Mouse (Mus musculus): ENCODE results near the gene Tbx21. TPM values are rescaled to one million over a fixed set of nuclear protein-coding genes. Genes with fewer than 3 reads are reported as not detected.
A peak's percentile ranks its signal among the peaks of the same experiment; 100 is the strongest.

The Tbx21 gene
- total RNA-seq, 2 experiments from 2014 or later, result 0.32 to 0.40 TPM

- Histone ChIP-seq H3K4me3 (no peak overlapping the region), H3K27ac (no peak overlapping the region)
- intact Hi-C loops (cut with DNase I), result no loop called here
- TF ChIP-seq CTCF (IDR thresholded peaks at IDR 0.05), result no peak
- DNase-seq (ENCODE audit: extremely low spot score in 1 of 2, low spot score in 2 of 2), result no peak
Measured at GRCm38 (mm10) chr11:97103163-97104090, 11.7 kb downstream of the Tbx21 start.

GRCm38 (mm10) chr11:97101722-97102121 is 13.4 kb downstream of the Tbx21 start:
- peak; percentile 26 to 30 for DNase-seq (ENCODE audit: extremely low spot score in 1 of 2, low spot score in 2 of 2)
- Histone ChIP-seq H3K27ac (no peak overlapping the region), H3K4me3 (no peak overlapping the region)
- intact Hi-C loops (cut with DNase I), result loop anchor here (1.0 kb wide), 1 partner anchor 76 kb away; no protein-coding TSS in a partner anchor
- peak; percentile 66 for TF ChIP-seq CTCF (IDR thresholded peaks at IDR 0.05)

- no peak for DNase-seq (ENCODE audit: extremely low spot score in 1 of 2, low spot score in 2 of 2)
- intact Hi-C loops (cut with DNase I), result no loop called here
- H3K4me3 ChIP-seq, result no peak overlapping the region
- no peak overlapping the region for H3K27ac ChIP-seq
- no peak for TF ChIP-seq CTCF (IDR thresholded peaks at IDR 0.05)
Measured at GRCm38 (mm10) chr11:97098791-97099190, 16.3 kb downstream of the Tbx21 start.

- no peak for DNase-seq (ENCODE audit: extremely low spot score in 1 of 2, low spot score in 2 of 2)
- TF ChIP-seq CTCF (IDR thresholded peaks at IDR 0.05), result no peak
- intact Hi-C loops (cut with DNase I), result no loop called here
- H3K4me3 ChIP-seq, result no peak overlapping the region
- H3K27ac ChIP-seq, result no peak overlapping the region
Measured at GRCm38 (mm10) chr11:97094600-97094999, 20.5 kb downstream of the Tbx21 start.

GRCm38 (mm10) chr11:97086365-97086764 is 28.8 kb downstream of the Tbx21 start:
- Histone ChIP-seq H3K27ac (no peak overlapping the region), H3K4me3 (no peak overlapping the region)
- TF ChIP-seq CTCF (IDR thresholded peaks at IDR 0.05), result no peak
- intact Hi-C loops (cut with DNase I), result no loop called here
- no peak for DNase-seq (ENCODE audit: extremely low spot score in 1 of 2, low spot score in 2 of 2)

GRCm38 (mm10) chr11:97084821-97085505 is 30.2 kb downstream of the Tbx21 start:
- H3K27ac ChIP-seq, result no peak overlapping the region
- intact Hi-C loops (cut with DNase I), result no loop called here
- H3K4me3 ChIP-seq, result no peak overlapping the region
- DNase-seq (ENCODE audit: extremely low spot score in 1 of 2, low spot score in 2 of 2), result no peak
- no peak for TF ChIP-seq CTCF (IDR thresholded peaks at IDR 0.05)

GRCm38 (mm10) chr11:97083401-97084140 is 31.6 kb downstream of the Tbx21 start:
- H3K4me3 ChIP-seq, result no peak overlapping the region
- intact Hi-C loops (cut with DNase I), result no loop called here

GRCm38 (mm10) chr11:97082977-97083376 is 32.2 kb downstream of the Tbx21 start:
- peak; percentile 35 to 60 for DNase-seq (ENCODE audit: extremely low spot score in 1 of 2, low spot score in 2 of 2)
- intact Hi-C loops (cut with DNase I), result no loop called here
- TF ChIP-seq CTCF (IDR thresholded peaks at IDR 0.05), result peak; percentile 69
- no peak overlapping the region for H3K4me3 ChIP-seq
- H3K27ac ChIP-seq, result no peak overlapping the region

More at GRCm38 (mm10) chr11:97083401-97084140, 31.6 kb downstream of the Tbx21 start:
- H3K27ac ChIP-seq, result no peak overlapping the region
- no peak for TF ChIP-seq CTCF (IDR thresholded peaks at IDR 0.05)
- peak; percentile 52 to 60 for DNase-seq (ENCODE audit: extremely low spot score in 1 of 2, low spot score in 2 of 2)

GRCm38 (mm10) chr11:97080291-97080690 is 34.8 kb downstream of the Tbx21 start:
- no peak overlapping the region for H3K27ac ChIP-seq
- DNase-seq (ENCODE audit: extremely low spot score in 1 of 2, low spot score in 2 of 2), result no peak
- no peak overlapping the region for H3K4me3 ChIP-seq
- no peak for TF ChIP-seq CTCF (IDR thresholded peaks at IDR 0.05)
- intact Hi-C loops (cut with DNase I), result no loop called here

- Histone ChIP-seq H3K4me3 (no peak overlapping the region), H3K27ac (no peak overlapping the region)
- intact Hi-C loops (cut with DNase I), result loop anchor here (10.0 kb wide), 1 partner anchor 236 kb away; the partner anchor contains the start of gene Mrpl45
- no peak for TF ChIP-seq CTCF (IDR thresholded peaks at IDR 0.05)
- DNase-seq (ENCODE audit: extremely low spot score in 1 of 2, low spot score in 2 of 2), result no peak
Measured at GRCm38 (mm10) chr11:97078751-97079150, 36.4 kb downstream of the Tbx21 start.

- no peak for DNase-seq (ENCODE audit: extremely low spot score in 1 of 2, low spot score in 2 of 2)
- TF ChIP-seq CTCF (IDR thresholded peaks at IDR 0.05), result no peak
- intact Hi-C loops (cut with DNase I), result loop anchor here (10.0 kb wide), 1 partner anchor 241 kb away; the partner anchor contains the start of gene Mrpl45
- Histone ChIP-seq H3K4me3 (no peak overlapping the region), H3K27ac (no peak overlapping the region)
Measured at GRCm38 (mm10) chr11:97074235-97074634, 40.9 kb downstream of the Tbx21 start.
